Mouse (Mus musculus): ENCODE measurements at regions not wholly inside any gene's neighbourhood (a gene's known extent, or its start where the extent isn't known, plus 50 kb on each side); places are given as distances from the start of the nearest gene placed in this dataset.

DNA sequence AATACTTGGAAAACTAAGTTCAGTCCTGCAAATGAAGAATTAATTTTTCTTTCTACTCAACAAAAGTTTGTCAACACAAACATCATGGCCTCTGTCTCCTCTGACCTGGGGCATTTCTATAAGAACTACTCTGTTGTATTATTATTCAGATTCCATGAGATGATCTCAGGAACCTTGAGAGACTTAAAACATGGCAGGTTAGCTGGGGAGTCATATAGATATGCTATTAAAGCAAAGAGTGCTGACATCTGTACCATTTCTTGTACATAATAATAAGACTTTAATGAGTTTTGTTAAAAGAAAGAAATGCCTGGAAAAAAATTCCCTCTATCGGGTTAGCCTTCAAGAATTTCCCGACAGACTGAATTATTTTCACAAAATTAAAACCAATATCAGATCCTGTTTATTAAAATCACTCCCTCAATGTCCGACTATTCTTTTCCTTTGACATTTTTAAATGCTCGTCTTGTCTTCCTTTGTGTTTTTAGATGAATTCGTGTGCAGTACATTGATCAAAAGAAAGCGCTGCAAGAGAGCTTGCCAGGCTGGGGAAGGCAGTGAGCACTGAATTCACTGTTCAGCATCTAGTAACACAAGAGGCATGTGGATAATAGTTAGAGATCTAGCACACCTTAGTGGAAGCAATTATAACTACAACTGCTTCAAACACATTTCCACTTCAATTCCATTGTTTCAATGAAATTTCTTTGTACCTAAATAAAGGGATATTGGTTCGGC is 145.0 kb upstream of the Cxadr start:
- peak; percentile 36 to 47 for DNase-seq

DNA sequence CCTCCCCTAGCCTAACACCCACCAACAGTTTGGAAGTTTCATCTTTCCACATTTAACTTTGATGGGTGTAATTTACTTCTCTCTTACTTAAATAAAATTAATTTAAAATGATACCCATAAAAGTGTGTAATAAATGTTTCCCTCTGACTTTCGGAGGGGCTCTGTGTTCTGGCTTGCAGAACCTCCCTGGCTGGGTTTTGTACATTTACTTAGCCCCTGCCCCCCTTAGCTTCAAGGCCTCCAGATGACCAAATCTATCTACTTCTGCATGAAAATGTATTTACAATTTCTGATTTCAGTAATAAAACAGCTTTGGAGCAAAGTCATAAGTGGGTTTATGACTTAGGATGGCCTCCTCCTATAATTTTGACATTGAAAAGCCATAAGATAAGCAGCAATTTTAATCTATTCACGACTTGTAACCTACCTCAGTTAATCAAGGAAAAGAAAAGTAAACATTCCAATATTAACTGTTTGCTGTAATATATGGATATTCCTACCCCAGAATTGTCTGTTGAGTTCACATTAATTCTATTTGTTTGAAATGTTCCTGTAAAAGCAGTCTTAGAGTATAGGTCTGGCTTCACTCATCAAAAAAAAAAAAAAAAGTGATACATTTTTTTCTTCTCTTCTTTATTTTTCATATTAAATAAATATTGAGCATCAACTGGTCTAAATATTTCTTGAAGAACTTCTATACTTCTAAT is 147.2 kb upstream of the Cxadr start:
- no peak for DNase-seq

DNA sequence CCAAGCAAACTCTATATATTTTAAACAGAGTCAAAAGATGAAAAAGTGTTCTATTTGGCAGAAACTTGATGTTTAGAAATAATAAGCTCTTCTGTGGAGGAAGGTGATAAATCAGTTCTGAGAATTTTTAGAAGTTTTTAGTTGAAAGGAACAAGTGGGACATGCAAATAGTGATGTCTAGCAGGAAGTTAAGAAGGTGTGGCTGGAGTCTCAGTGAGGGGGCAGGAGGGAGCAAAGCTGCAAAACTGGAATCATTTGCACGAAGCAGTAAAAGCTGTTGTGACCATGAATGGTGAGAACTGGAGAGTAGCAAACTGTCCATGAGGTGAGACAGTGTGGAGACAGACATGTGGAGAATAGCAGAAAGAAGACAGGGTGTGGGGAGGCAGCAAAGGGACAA is 157.1 kb upstream of the Cxadr start:
- DNase-seq, result no peak

DNA sequence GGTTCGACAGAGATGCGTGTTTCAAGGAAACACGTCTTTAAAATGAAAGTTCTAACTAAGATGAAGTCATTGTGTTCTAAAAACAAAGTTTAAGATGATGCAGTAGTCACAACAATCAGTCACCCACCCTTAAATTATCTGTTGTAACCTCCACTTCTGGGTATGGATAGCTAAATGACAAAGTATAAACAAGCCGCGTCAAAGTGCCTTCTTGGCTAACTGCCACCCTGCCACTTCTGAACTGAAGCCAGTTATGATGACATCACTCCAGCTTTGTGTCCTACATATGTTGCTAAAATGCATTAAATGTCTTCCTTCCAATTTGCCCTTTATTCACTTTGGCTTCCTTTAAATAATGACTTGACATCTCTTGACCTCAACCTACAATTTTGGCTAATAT is 165.8 kb upstream of the Cxadr start:
- no peak for DNase-seq

DNA sequence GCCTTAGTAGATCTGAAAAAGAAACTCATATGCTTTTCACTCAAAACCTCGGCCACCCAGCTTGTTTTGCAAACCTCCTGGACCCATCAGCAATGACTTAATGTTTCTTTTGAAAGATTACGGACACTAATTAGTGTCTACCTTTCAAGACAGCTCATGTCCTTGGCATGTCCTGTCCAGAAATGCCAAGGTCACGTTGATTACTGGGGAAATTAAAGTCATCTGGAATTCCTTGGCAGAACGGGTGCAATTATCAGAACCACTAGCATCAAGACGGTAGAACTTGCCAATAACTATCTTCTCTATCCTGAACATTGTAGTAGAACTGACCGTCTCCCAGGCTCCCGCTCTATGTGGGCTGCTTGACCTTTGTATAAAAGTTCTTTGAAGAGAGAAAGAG is 166.8 kb upstream of the Cxadr start:
- DNase-seq, result no peak

DNA sequence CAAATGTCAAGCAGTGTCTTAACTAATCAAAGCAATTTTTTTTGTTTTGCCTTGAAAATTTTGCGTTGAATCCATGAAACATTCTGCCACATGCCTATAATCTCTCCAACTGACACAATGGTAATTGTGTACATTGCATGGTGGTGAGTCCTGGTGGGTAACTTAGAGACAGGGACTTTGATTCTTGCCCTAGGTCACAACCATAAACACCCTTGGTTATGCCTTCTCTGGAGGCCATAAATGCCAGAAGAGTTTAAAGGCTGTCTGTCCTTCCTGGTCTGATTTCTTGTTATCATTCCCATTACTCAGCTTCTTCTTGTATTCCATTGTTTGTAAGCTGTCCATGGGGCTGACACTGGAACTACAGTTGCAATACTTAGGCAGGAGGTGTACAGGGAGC is 179.6 kb upstream of the Cxadr start:
- no peak for DNase-seq

DNA sequence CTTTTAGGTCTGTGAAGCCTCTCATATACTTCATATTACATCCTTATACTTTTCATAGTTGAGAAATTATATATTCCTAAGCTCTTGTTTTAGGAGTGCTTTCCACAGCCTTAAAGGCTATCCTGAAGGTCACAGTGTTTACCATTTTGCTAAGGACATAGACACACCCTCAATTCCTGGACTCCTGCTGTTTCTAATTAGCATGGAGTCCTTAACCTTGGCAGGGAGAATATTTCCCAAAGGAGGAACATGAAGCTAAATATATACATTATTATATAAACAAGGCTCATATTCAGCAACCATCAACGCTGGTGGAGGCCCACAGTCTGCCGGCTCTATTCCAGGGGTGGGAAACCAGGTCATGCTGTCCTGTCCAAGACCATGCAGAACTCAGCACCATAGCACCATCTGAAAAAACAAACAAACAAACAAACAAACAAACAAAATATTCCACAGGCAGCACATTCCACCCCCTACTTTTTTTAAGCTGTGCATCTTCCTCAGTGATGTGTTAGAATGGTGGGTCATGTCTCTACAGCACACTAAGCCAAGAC is 180.9 kb upstream of the Cxadr start:
- no peak for DNase-seq

DNA sequence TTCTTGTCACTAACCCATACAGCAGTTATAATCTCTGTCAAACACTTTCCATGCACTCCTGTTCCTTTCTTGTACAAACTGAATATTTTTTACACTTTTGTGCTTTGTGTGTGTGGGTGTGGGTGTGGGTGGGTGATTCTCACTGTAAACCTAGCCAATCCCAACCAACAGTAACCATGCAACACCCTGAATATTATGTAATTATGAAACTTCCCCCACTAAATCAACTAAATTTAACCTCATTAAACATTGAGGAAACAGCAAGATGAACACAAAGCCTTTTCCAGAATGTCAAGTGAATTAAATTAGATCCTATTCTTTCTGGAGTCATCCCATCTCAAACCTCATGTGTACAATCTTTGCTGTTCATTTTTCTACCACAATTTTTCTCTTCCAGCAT is 197.0 kb upstream of the Cxadr start:
- no peak for DNase-seq

DNA sequence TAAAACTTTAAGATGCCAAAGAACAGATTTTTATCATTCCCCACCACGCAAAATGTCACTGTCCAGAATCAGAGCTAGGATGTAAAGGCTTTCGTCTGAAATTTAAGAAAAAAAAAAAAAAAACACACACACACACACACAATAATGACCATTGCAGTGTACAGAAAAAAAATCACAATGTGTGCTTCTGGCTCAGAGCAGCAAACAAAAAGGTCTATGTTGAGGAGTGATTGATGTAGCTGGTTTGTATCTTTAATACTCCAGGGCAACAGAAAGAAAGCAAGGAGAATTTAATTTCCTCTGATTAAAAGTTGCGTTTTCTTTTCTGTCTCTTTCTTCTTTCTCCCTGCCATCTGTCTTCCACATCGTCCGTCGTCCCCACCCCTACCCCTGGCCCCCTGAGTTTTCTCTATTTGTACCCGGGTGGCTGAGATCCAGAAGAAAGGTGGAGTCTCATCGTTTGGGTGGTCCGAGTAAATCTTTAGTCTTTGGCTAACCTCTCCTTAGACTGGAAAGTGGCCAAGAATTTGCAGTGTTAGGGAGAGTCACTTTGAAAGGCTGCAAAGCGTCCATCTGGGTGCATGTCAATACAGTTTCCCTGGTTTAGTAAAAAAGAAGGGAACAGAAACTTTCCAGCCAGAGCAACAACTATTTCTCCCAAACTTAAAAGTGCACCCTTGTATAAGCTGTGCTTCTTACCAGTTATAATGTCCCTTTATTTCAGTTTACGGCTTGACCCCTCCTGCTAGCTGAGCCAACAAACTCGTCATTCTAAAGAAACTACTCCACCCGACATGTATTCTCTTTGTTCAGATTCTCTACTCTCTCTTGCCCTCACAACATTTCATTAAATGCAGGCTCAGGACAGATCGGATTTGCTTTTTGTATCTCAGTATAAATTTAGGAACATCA is 199.6 kb upstream of the Cxadr start:
- no peak for DNase-seq

DNA sequence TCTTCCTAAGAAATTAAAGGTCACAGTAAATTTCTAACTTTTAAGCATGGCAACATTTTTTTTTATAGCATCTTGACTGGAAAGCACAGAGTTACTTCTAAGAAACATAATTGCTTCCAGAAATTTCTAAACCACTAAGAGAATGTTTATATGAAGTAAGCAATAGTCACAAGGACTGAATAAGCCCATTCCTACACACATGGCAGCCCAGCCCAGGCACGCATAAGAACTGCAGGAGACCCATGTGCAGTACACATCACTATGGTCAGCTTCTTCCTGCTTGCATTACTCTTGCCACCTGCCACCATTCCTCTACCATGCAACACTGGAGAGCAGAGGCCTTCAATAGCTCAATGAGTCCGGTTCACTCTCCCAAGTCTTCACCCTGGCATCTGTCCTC is 201.4 kb upstream of the Cxadr start:
- DNase-seq, result no peak

DNA sequence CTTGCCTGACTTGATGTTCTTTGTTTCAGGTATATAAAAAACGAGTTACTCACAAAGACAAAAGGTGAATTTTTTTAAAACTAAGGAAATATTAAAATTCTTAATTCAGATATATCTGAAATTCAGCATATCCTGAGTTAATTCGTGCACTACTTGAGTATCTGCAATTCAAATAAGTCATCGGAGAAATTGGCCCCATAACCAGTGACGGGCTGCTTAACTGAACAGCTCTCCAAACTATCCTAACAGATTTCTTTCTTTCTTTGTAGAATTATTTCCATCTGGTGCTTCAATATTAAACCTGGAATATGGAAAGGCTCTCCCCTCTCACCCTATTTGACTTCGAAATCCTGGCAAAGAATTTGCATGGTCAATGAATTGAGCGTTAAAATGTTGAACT is 202.2 kb upstream of the Cxadr start:
- no peak for DNase-seq

DNA sequence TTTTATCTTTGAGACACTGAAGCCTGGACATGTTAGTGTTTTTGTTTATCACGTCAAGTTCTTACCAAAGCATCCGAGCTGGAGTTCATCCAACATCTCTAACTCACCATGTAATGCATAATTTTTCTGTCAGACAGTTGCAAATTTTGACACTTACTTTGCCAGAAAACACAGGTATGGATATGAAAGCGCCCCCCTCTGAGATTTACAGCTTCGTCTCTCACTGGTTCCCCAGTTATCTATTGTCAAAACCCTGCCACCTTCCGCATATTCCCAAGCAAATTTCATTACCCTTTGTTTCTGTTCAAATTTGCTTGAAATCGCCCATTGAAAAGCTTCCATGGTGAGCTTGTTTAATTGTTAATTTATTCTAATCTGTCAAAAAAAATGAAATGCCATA is 202.7 kb upstream of the Cxadr start:
- no peak for DNase-seq

DNA sequence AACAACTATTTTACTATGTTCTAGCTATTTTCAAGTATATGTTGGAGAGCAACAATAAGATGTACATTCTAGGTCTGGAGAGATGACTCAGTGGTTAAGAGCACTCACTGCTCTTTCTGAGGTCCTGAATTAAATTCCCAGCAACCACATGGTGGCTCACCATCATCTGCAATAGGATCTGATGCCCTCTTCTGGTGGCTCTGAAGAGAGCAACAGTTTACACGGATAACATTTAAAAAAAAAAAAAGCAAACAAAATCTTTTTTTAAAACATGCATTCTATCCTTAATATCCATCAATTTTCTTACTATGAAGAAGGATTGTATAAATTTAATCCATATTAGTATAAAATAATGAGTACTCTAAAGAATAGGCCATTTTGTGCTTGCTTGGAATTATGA is 204.7 kb upstream of the Cxadr start:
- DNase-seq, result no peak

DNA sequence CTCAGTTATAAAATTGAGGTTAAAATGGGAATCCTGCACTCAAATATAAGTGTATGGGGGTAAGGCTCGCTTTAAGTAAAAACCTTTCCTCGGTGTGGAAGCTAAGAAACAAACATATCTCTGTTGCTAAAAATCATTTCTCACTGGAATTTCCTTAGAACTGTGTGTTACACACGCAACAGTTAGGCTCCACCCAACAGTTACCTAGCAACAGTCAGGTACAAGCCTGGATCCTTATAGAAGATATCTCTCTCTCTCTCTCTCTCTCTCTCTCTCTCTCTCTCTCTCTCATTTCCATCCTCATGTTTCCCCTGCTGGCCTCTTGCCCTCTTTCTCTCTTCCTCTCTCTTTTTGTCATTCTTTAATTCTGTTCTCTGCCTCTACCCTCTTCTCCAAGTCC is 211.1 kb upstream of the Cxadr start:
- no peak for DNase-seq

DNA sequence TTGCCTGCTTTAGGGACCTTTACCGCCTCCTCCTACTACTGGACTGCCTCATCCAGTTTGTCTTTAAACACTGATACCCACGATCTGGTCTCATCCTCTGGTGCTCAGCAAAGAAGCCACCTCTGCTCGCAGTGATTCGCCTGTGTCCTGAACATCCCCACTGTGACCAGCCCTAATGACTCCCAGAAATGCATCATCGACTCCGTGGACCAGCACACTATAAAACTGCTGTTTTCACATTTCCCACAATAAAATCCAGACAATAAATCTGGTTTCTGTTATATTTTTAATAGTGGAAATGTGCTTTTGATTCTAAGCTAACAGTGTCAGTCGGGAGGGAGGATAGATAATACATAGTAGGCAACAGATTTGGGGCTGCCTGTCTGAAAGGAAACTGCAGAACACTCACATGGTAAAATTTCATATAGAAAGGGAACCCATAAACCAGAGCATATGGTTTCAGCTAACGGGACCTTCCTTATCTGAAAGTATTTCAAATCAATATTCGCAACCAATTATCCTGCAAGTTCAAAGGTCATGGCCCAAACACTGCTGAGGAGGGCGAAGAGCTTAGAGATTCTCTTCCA is 233.7 kb upstream of the Cxadr start:
- no peak for DNase-seq

DNA sequence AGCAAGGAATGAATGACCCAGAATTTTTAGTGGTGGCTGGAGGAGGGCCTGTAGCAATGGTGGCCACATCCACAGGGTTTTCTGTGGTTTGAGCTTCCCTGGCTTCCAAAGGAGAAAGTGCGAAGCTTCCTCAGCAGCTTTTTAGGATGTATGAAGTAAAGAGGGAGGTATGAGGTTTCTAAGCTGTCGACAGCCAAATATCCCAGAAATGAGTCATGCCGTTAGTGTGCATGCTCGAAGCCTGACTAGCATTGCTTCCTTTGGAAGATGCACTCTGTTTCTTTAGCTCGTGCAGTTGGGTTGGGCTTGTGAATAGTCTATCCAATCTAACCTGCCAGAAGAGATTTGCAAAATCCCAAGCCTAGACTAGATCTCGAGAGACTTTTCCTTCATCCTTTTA is 240.8 kb upstream of the Cxadr start:
- DNase-seq, result no peak

DNA sequence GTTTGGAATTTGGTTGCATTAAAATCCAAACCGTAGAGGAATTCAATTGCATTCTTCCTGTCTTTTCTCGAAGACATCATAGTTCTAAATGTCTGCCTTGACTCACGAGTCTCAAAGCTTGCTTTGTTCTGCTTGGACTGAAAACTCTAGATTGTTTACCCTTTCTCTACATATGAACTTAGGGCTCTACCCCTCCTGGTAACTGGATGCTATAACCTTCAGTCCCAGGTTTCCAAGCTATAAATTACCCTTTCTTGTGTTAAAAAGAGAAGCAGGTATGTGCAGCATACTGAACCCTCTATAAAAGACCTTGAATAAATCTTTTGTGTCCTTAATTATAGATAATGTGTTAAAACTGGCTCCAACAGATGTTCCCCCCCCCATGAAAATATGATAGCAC is 243.7 kb upstream of the Cxadr start:
- DNase-seq, result no peak

DNA sequence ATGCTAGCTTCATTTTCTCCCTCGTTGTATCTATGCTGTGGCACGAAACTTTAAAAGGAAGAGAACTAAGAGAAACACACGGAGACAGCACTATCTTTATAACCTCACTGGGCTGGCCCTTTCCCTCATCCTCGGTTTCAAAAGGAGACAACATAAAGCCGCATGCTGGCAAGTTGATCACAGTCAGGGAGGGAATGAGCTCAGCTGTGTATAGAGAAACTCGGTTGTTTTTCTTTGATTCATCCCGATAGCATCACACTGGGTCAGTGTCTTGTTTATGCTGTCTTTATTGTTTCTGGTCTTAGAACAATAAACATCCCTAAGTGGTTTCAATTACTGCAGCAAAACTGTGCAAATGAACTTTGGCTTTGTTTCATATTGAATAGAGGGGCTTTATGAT is 249.2 kb upstream of the Cxadr start:
- no peak for DNase-seq

DNA sequence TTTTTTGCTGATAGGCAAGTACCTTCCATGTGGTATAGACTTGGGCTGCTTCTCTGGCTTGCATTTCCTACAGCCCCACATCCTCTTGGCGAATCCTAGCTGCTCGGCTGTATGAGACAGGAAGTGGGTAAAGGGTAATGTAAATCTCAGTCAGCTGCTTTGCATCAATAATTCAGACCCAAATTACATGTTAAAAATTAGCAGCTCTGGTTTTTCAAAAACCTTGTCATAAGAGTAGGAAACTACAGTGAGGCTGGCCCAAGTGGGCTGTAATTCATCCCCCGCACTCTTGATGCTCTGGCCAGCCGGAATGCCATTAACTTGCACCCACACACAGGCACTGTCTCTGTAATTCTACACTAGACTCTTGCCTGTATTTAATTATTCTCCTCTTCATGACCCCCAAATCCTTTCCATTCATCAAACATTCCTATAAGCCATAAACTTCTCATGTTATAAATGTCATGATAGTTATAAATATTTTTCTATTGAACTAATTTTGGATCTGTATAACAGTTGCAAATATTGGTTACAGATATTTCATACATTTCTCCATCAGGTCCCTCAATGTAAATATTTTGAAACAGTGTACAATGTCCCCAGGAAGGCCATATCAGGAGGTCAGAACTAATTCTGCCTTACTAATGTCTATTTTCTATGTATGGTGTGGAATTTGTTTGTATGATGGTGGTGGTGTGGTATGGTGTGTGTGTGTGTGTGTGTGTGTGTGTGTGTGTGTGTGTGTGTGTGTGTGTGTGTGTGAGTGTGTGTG is 261.0 kb upstream of the Cxadr start:
- DNase-seq, result no peak

DNA sequence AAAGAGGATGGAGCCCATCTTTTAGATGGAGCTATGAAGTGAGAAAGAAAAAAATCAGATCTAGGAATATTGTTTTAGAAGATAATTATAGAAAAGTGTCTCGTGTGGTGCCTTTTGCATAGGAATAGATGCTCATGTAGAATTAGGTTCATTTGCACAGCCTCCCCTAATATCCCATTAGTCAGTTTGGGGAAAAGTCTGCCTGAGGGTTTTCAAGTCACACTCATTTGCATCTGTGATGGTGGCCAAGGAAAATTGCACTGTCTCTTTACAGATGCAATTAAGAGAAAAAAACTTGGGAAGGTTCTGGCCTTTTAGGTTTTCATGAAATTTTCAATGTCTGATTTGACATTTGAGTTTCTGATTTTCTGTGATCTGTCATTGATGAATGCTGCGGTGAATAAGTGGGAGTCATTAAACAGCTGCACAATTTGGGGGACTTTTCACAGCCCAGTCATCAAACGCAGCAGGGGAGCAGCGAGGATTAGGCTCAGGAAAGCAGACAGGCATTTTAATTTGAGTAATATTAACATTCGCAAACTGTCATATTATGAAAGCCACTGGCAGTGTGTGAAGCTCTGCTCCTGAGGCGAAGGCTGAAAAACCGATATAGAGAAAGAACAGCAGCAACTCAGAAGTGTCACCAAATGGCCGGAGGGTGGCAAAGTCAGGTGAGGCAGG is 281.5 kb upstream of the Cxadr start:
- no peak for DNase-seq

DNA sequence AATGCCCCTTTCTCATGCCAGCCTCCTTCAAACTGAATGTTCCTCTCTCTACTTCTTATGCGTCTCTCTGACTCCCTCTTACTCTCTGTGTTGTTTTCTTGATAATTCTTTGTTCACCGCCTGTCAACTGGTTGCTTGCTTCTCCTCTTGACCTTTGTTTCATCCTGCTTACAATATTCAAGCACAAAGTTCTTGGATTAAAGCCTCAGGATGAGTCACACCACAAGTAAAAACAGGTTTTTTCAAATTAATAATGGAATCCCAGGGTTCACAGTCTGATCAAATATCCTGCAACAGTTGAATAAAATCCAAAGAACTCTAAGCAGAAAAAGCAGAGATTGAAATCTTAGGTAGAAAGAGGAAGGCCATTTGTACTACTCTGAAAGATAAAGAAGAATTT is 285.9 kb upstream of the Cxadr start:
- DNase-seq, result no peak

All from layer of hippocampus, postnatal 36 days (tissue).